Mouse (Mus musculus): ENCODE results near the gene Ift46. TPM values are rescaled to one million over a fixed set of nuclear protein-coding genes. Genes with fewer than 3 reads are reported as not detected.
A peak's percentile ranks its signal among the peaks of the same experiment; 100 is the strongest.
"Not testable (repeated sequence)": the region's sequence is repeated elsewhere in the genome, so short reads cannot be mapped to it uniquely, and the experiment has no call there.

The Ift46 gene
- polyA plus RNA-seq, 1 experiment: 74.9 TPM

GRCm38 (mm10) chr9:44746666-44747065, 21.0 kb upstream of the Ift46 start:
- no peak overlapping the region for H3K4me2 ChIP-seq (ENCODE audit: low read depth)
- no peaks in the 10 kb centered on the region for H3K79me2 ChIP-seq (ENCODE audit: control insufficient read depth, insufficient read depth)
- H3ac ChIP-seq (ENCODE audit: control insufficient read depth, insufficient read length): no peak overlapping the region
- no peaks in the 10 kb centered on the region for H3K27me3 ChIP-seq (ENCODE audit: control insufficient read depth, insufficient read depth, insufficient read length)
- peaks cover 61% of the 10 kb centered on the region for H3K36me3 ChIP-seq (ENCODE audit: control insufficient read depth, insufficient read depth)
- TF ChIP-seq USF1 (IDR thresholded peaks at IDR 0.05; ENCODE audit: low read depth) (no peak), CEBPB (IDR thresholded peaks at IDR 0.05; ENCODE audit: insufficient read depth, poor library complexity, severe bottlenecking) (no peak), REST (IDR thresholded peaks at IDR 0.05; ENCODE audit: insufficient read depth, insufficient read length) (no peak), MYOG (IDR thresholded peaks at IDR 0.05; ENCODE audit: control insufficient read depth in 1 of 3, insufficient read depth in 1 of 3, insufficient read length in 2 of 3, low read depth in 2 of 3) (no peak), E2F4 (IDR thresholded peaks at IDR 0.05; ENCODE audit: insufficient read depth) (no peak), MAX (IDR thresholded peaks at IDR 0.05; ENCODE audit: low read depth) (no peak), TCF3 (IDR thresholded peaks at IDR 0.05; ENCODE audit: insufficient read length, low read depth) (no peak), MYOD1 (IDR thresholded peaks at IDR 0.05; ENCODE audit: control insufficient read depth in 1 of 3, insufficient read length in 2 of 3, low read depth in 2 of 3) (no peak), POLR2AphosphoS2 (IDR thresholded peaks at IDR 0.05; ENCODE audit: insufficient read length, low read depth) (no peak), POLR2A (IDR thresholded peaks at IDR 0.05; ENCODE audit: insufficient read length, low read depth) (no peak), TCF12 (IDR thresholded peaks at IDR 0.05; ENCODE audit: insufficient read depth, poor library complexity, severe bottlenecking) (no peak), SRF (IDR thresholded peaks at IDR 0.05; ENCODE audit: control insufficient read depth, insufficient read length, low read depth) (no peak)
- H3K4me3 ChIP-seq: no peak overlapping the region

GRCm38 (mm10) chr9:44747341-44747740, 20.4 kb upstream of the Ift46 start:
- no peak overlapping the region for H3K4me2 ChIP-seq (ENCODE audit: low read depth)
- no peak overlapping the region for H3K4me3 ChIP-seq
- no peak overlapping the region for H3ac ChIP-seq (ENCODE audit: control insufficient read depth, insufficient read length)
- H3K79me2 ChIP-seq (ENCODE audit: control insufficient read depth, insufficient read depth): no peaks in the 10 kb centered on the region
- TF ChIP-seq REST (IDR thresholded peaks at IDR 0.05; ENCODE audit: insufficient read depth, insufficient read length): no peak
- no peak for TF ChIP-seq SRF (IDR thresholded peaks at IDR 0.05; ENCODE audit: control insufficient read depth, insufficient read length, low read depth)
- no peak for TF ChIP-seq USF1 (IDR thresholded peaks at IDR 0.05; ENCODE audit: low read depth)
- TF ChIP-seq MAX (IDR thresholded peaks at IDR 0.05; ENCODE audit: low read depth): no peak
- TF ChIP-seq CEBPB (IDR thresholded peaks at IDR 0.05; ENCODE audit: insufficient read depth, poor library complexity, severe bottlenecking): no peak
- TF ChIP-seq TCF3 (IDR thresholded peaks at IDR 0.05; ENCODE audit: insufficient read length, low read depth): no peak
- no peak for TF ChIP-seq POLR2A (IDR thresholded peaks at IDR 0.05; ENCODE audit: insufficient read length, low read depth)
- no peak for TF ChIP-seq E2F4 (IDR thresholded peaks at IDR 0.05; ENCODE audit: insufficient read depth)
- no peak for TF ChIP-seq MYOD1 (IDR thresholded peaks at IDR 0.05; ENCODE audit: control insufficient read depth in 1 of 3, insufficient read length in 2 of 3, low read depth in 2 of 3)
- no peak for TF ChIP-seq POLR2AphosphoS2 (IDR thresholded peaks at IDR 0.05; ENCODE audit: insufficient read length, low read depth)
- no peak for TF ChIP-seq TCF12 (IDR thresholded peaks at IDR 0.05; ENCODE audit: insufficient read depth, poor library complexity, severe bottlenecking)
- no peak for TF ChIP-seq MYOG (IDR thresholded peaks at IDR 0.05; ENCODE audit: control insufficient read depth in 1 of 3, insufficient read depth in 1 of 3, insufficient read length in 2 of 3, low read depth in 2 of 3)
- H3K36me3 ChIP-seq (ENCODE audit: control insufficient read depth, insufficient read depth): peaks cover 58% of the 10 kb centered on the region
- H3K27me3 ChIP-seq (ENCODE audit: control insufficient read depth, insufficient read depth, insufficient read length): no peaks in the 10 kb centered on the region

- Histone ChIP-seq H3K36me3 (ENCODE audit: control insufficient read depth, insufficient read depth) (peaks cover 56% of the 10 kb centered on the region), H3ac (ENCODE audit: control insufficient read depth, insufficient read length) (no peak overlapping the region), H3K79me2 (ENCODE audit: control insufficient read depth, insufficient read depth) (no peaks in the 10 kb centered on the region), H3K27me3 (ENCODE audit: control insufficient read depth, insufficient read depth, insufficient read length) (no peaks in the 10 kb centered on the region), H3K4me2 (ENCODE audit: low read depth) (no peak overlapping the region), H3K4me3 (no peak overlapping the region)
- TF ChIP-seq E2F4 (IDR thresholded peaks at IDR 0.05; ENCODE audit: insufficient read depth) (no peak), MYOD1 (IDR thresholded peaks at IDR 0.05; ENCODE audit: control insufficient read depth in 1 of 3, insufficient read length in 2 of 3, low read depth in 2 of 3) (no peak), MAX (IDR thresholded peaks at IDR 0.05; ENCODE audit: low read depth) (no peak), MYOG (IDR thresholded peaks at IDR 0.05; ENCODE audit: control insufficient read depth in 1 of 3, insufficient read depth in 1 of 3, insufficient read length in 2 of 3, low read depth in 2 of 3) (no peak), POLR2A (IDR thresholded peaks at IDR 0.05; ENCODE audit: insufficient read length, low read depth) (no peak), CEBPB (IDR thresholded peaks at IDR 0.05; ENCODE audit: insufficient read depth, poor library complexity, severe bottlenecking) (no peak), POLR2AphosphoS2 (IDR thresholded peaks at IDR 0.05; ENCODE audit: insufficient read length, low read depth) (no peak), USF1 (IDR thresholded peaks at IDR 0.05; ENCODE audit: low read depth) (no peak), TCF3 (IDR thresholded peaks at IDR 0.05; ENCODE audit: insufficient read length, low read depth) (no peak), SRF (IDR thresholded peaks at IDR 0.05; ENCODE audit: control insufficient read depth, insufficient read length, low read depth) (no peak), TCF12 (IDR thresholded peaks at IDR 0.05; ENCODE audit: insufficient read depth, poor library complexity, severe bottlenecking) (no peak), REST (IDR thresholded peaks at IDR 0.05; ENCODE audit: insufficient read depth, insufficient read length) (no peak)
Measured at GRCm38 (mm10) chr9:44748473-44748872, 19.2 kb upstream of the Ift46 start.

GRCm38 (mm10) chr9:44760873-44761272, 6.8 kb upstream of the Ift46 start:
- peaks cover 88% of the 10 kb centered on the region for H3K79me2 ChIP-seq (ENCODE audit: control insufficient read depth, insufficient read depth)
- no peak overlapping the region for H3ac ChIP-seq (ENCODE audit: control insufficient read depth, insufficient read length)
- H3K36me3 ChIP-seq (ENCODE audit: control insufficient read depth, insufficient read depth): peaks cover 32% of the 10 kb centered on the region
- no peak overlapping the region for H3K4me2 ChIP-seq (ENCODE audit: low read depth)
- TF ChIP-seq USF1 (IDR thresholded peaks at IDR 0.05; ENCODE audit: low read depth) (no peak), MYOD1 (IDR thresholded peaks at IDR 0.05; ENCODE audit: control insufficient read depth in 1 of 3, insufficient read length in 2 of 3, low read depth in 2 of 3) (no peak), E2F4 (IDR thresholded peaks at IDR 0.05; ENCODE audit: insufficient read depth) (no peak), CEBPB (IDR thresholded peaks at IDR 0.05; ENCODE audit: insufficient read depth, poor library complexity, severe bottlenecking) (no peak), POLR2A (IDR thresholded peaks at IDR 0.05; ENCODE audit: insufficient read length, low read depth) (no peak), POLR2AphosphoS2 (IDR thresholded peaks at IDR 0.05; ENCODE audit: insufficient read length, low read depth) (no peak), MAX (IDR thresholded peaks at IDR 0.05; ENCODE audit: low read depth) (no peak), TCF3 (IDR thresholded peaks at IDR 0.05; ENCODE audit: insufficient read length, low read depth) (no peak), TCF12 (IDR thresholded peaks at IDR 0.05; ENCODE audit: insufficient read depth, poor library complexity, severe bottlenecking) (no peak), REST (IDR thresholded peaks at IDR 0.05; ENCODE audit: insufficient read depth, insufficient read length) (no peak), MYOG (IDR thresholded peaks at IDR 0.05; ENCODE audit: control insufficient read depth in 1 of 3, insufficient read depth in 1 of 3, insufficient read length in 2 of 3, low read depth in 2 of 3) (no peak), SRF (IDR thresholded peaks at IDR 0.05; ENCODE audit: control insufficient read depth, insufficient read length, low read depth) (no peak)
- H3K4me3 ChIP-seq: no peak overlapping the region
- H3K27me3 ChIP-seq (ENCODE audit: control insufficient read depth, insufficient read depth, insufficient read length): no peaks in the 10 kb centered on the region

- H3K27me3 ChIP-seq (ENCODE audit: control insufficient read depth, insufficient read depth, insufficient read length); H3K36me3 ChIP-seq (ENCODE audit: control insufficient read depth, insufficient read depth): not testable (repeated sequence)
- H3ac ChIP-seq (ENCODE audit: control insufficient read depth, insufficient read length): peak overlapping the region; percentile 76
- peak overlapping the region; percentile 79 for H3K4me3 ChIP-seq
- H3K79me2 ChIP-seq (ENCODE audit: control insufficient read depth, insufficient read depth): peaks cover 44% of the 10 kb centered on the region
- peak overlapping the region; percentile 10 for H3K4me2 ChIP-seq (ENCODE audit: low read depth)
Measured at GRCm38 (mm10) chr9:44768029-44768394, 304 bp downstream of the Ift46 start.
